Mouse (Mus musculus): ENCODE measurements around the gene Lyzl4. TPM values are rescaled to one million over a fixed set of nuclear protein-coding genes. Genes with fewer than 3 reads are reported as not detected.

Lyzl4 gene
- polyA plus RNA-seq, 1 experiment from 2014 or later: 0.14 TPM

- DNase-seq (no peak), ATAC-seq (ENCODE audit: low read depth) (no peak)
- Histone ChIP-seq H3K27me3 (peaks cover 38% of the 10 kb centered on the region), H3K4me1 (replicated peaks) (peaks cover 33% of the 10 kb centered on the region), H3K36me3 (no peaks in the 10 kb centered on the region), H3K9me3 (replicated peaks) (no peaks in the 10 kb centered on the region), H3K9ac (no peak overlapping the region), H3K27ac (no peak overlapping the region), H3K4me2 (no peak overlapping the region), H3K4me3 (replicated peaks) (no peak overlapping the region)
- WGBS (ENCODE audit: insufficient replicate concordance): 14% methylated on average over 5 of the region's 5 CpGs
Observed at GRCm38 (mm10) chr9:121672311-121672710, 30.4 kb upstream of the Lyzl4 start.

GRCm38 (mm10) chr9:121671300-121671699 is 29.4 kb upstream of the Lyzl4 start:
- H3K36me3 ChIP-seq: no peaks in the 10 kb centered on the region
- peaks cover 25% of the 10 kb centered on the region for H3K4me1 ChIP-seq (replicated peaks)
- 14% methylated on average over 7 of the region's 7 CpGs for WGBS (ENCODE audit: insufficient replicate concordance)
- DNase-seq (peak; percentile 18), ATAC-seq (ENCODE audit: low read depth) (no peak)
- H3K27ac ChIP-seq: no peak overlapping the region
- H3K4me2 ChIP-seq: no peak overlapping the region
- H3K9ac ChIP-seq: no peak overlapping the region
- H3K4me3 ChIP-seq (replicated peaks): no peak overlapping the region
- no peaks in the 10 kb centered on the region for H3K9me3 ChIP-seq (replicated peaks)
- H3K27me3 ChIP-seq: peaks cover 48% of the 10 kb centered on the region

GRCm38 (mm10) chr9:121669348-121669791 is 27.5 kb upstream of the Lyzl4 start:
- H3K4me2 ChIP-seq: peak overlapping the region; percentile 50
- peak overlapping the region; percentile 21 for H3K4me3 ChIP-seq (replicated peaks)
- H3K36me3 ChIP-seq: no peaks in the 10 kb centered on the region
- no peaks in the 10 kb centered on the region for H3K9me3 ChIP-seq (replicated peaks)
- H3K4me1 ChIP-seq (replicated peaks): peaks cover 25% of the 10 kb centered on the region
- no peak overlapping the region for H3K27ac ChIP-seq
- DNase-seq (no peak), ATAC-seq (ENCODE audit: low read depth) (no peak)
- WGBS (ENCODE audit: insufficient replicate concordance): 1% methylated on average over 28 of the region's 28 CpGs
- H3K27me3 ChIP-seq: peaks cover 55% of the 10 kb centered on the region
- no peak overlapping the region for H3K9ac ChIP-seq

GRCm38 (mm10) chr9:121667822-121668221 is 25.9 kb upstream of the Lyzl4 start:
- peaks cover 25% of the 10 kb centered on the region for H3K4me1 ChIP-seq (replicated peaks)
- no peak overlapping the region for H3K4me3 ChIP-seq (replicated peaks)
- WGBS (ENCODE audit: insufficient replicate concordance): 58% methylated on average over 11 of the region's 11 CpGs
- H3K36me3 ChIP-seq: no peaks in the 10 kb centered on the region
- H3K4me2 ChIP-seq: no peak overlapping the region
- peaks cover 55% of the 10 kb centered on the region for H3K27me3 ChIP-seq
- H3K9me3 ChIP-seq (replicated peaks): no peaks in the 10 kb centered on the region
- H3K27ac ChIP-seq: no peak overlapping the region
- ATAC-seq (ENCODE audit: low read depth): no peak
- DNase-seq: no peak
- no peak overlapping the region for H3K9ac ChIP-seq

- Histone ChIP-seq H3K4me1 (replicated peaks) (peaks cover 21% of the 10 kb centered on the region), H3K27ac (no peak overlapping the region), H3K27me3 (peaks cover 55% of the 10 kb centered on the region), H3K4me2 (no peak overlapping the region), H3K4me3 (replicated peaks) (no peak overlapping the region), H3K9ac (no peak overlapping the region), H3K36me3 (no peaks in the 10 kb centered on the region), H3K9me3 (replicated peaks) (no peaks in the 10 kb centered on the region)
- ATAC-seq (ENCODE audit: low read depth): no peak
- WGBS (ENCODE audit: insufficient replicate concordance): 69% methylated on average over 16 of the region's 16 CpGs
- DNase-seq: no peak
Observed at GRCm38 (mm10) chr9:121666957-121667630, 25.2 kb upstream of the Lyzl4 start.

GRCm38 (mm10) chr9:121664104-121664503 is 22.2 kb upstream of the Lyzl4 start:
- H3K9me3 ChIP-seq (replicated peaks): no peaks in the 10 kb centered on the region
- ATAC-seq (ENCODE audit: low read depth): no peak
- no peak for DNase-seq
- H3K27ac ChIP-seq: no peak overlapping the region
- 66% methylated on average over 5 of the region's 5 CpGs for WGBS (ENCODE audit: insufficient replicate concordance)
- H3K4me1 ChIP-seq (replicated peaks): no peaks in the 10 kb centered on the region
- peaks cover 39% of the 10 kb centered on the region for H3K27me3 ChIP-seq
- H3K4me2 ChIP-seq: no peak overlapping the region
- H3K36me3 ChIP-seq: no peaks in the 10 kb centered on the region
- H3K4me3 ChIP-seq (replicated peaks): no peak overlapping the region
- no peak overlapping the region for H3K9ac ChIP-seq

GRCm38 (mm10) chr9:121663467-121663866 is 21.6 kb upstream of the Lyzl4 start:
- no peak overlapping the region for H3K9ac ChIP-seq
- H3K4me1 ChIP-seq (replicated peaks): no peaks in the 10 kb centered on the region
- H3K36me3 ChIP-seq: no peaks in the 10 kb centered on the region
- no peak for ATAC-seq (ENCODE audit: low read depth)
- DNase-seq: no peak
- no peak overlapping the region for H3K4me2 ChIP-seq
- H3K27ac ChIP-seq: no peak overlapping the region
- no peaks in the 10 kb centered on the region for H3K9me3 ChIP-seq (replicated peaks)
- 54% methylated on average over 6 of the region's 6 CpGs for WGBS (ENCODE audit: insufficient replicate concordance)
- H3K27me3 ChIP-seq: peaks cover 33% of the 10 kb centered on the region
- no peak overlapping the region for H3K4me3 ChIP-seq (replicated peaks)

GRCm38 (mm10) chr9:121659791-121660190 is 17.9 kb upstream of the Lyzl4 start:
- no peak overlapping the region for H3K4me2 ChIP-seq
- H3K9me3 ChIP-seq (replicated peaks): no peaks in the 10 kb centered on the region
- no peak for DNase-seq
- no peak overlapping the region for H3K4me3 ChIP-seq (replicated peaks)
- no peak for ATAC-seq (ENCODE audit: low read depth)
- no peak overlapping the region for H3K9ac ChIP-seq
- H3K27me3 ChIP-seq: peaks cover 7% of the 10 kb centered on the region; the same call in 1 of the 2 replicates
- H3K36me3 ChIP-seq: no peaks in the 10 kb centered on the region
- 62% methylated on average over 7 of the region's 7 CpGs for WGBS (ENCODE audit: insufficient replicate concordance)
- no peaks in the 10 kb centered on the region for H3K4me1 ChIP-seq (replicated peaks)
- no peak overlapping the region for H3K27ac ChIP-seq

- no peak overlapping the region for H3K27ac ChIP-seq
Observed at GRCm38 (mm10) chr9:121658248-121658647, 16.4 kb upstream of the Lyzl4 start.

GRCm38 (mm10) chr9:121657143-121657542 is 15.2 kb upstream of the Lyzl4 start:
- H3K9me3 ChIP-seq (replicated peaks): no peaks in the 10 kb centered on the region
- DNase-seq: no peak
- no peak overlapping the region for H3K27ac ChIP-seq
- H3K36me3 ChIP-seq: no peaks in the 10 kb centered on the region
- H3K9ac ChIP-seq: no peak overlapping the region
- H3K4me2 ChIP-seq: no peak overlapping the region
- WGBS (ENCODE audit: insufficient replicate concordance): 52% methylated on average over 13 of the region's 13 CpGs
- H3K27me3 ChIP-seq: peaks cover 7% of the 10 kb centered on the region; the same call in 1 of the 2 replicates
- H3K4me1 ChIP-seq (replicated peaks): no peaks in the 10 kb centered on the region
- no peak for ATAC-seq (ENCODE audit: low read depth)
- H3K4me3 ChIP-seq (replicated peaks): no peak overlapping the region

More at GRCm38 (mm10) chr9:121658248-121658647, 16.4 kb upstream of the Lyzl4 start:
- Histone ChIP-seq H3K27me3 (peaks cover 7% of the 10 kb centered on the region; the same call in 1 of the 2 replicates), H3K4me3 (replicated peaks) (no peak overlapping the region), H3K4me1 (replicated peaks) (no peaks in the 10 kb centered on the region), H3K9me3 (replicated peaks) (no peaks in the 10 kb centered on the region), H3K9ac (no peak overlapping the region), H3K36me3 (no peaks in the 10 kb centered on the region), H3K4me2 (no peak overlapping the region)
- ATAC-seq (ENCODE audit: low read depth) (no peak), DNase-seq (no peak)
- WGBS (ENCODE audit: insufficient replicate concordance): 45% methylated on average over 7 of the region's 7 CpGs

- no peak for DNase-seq
- Histone ChIP-seq H3K9me3 (replicated peaks) (no peaks in the 10 kb centered on the region), H3K36me3 (no peaks in the 10 kb centered on the region), H3K27ac (no peak overlapping the region), H3K4me1 (replicated peaks) (no peaks in the 10 kb centered on the region), H3K4me3 (replicated peaks) (no peak overlapping the region), H3K4me2 (no peak overlapping the region), H3K9ac (no peak overlapping the region), H3K27me3 (peaks cover 7% of the 10 kb centered on the region; the same call in 1 of the 2 replicates)
- 64% methylated on average over 5 of the region's 5 CpGs for WGBS (ENCODE audit: insufficient replicate concordance)
- ATAC-seq (ENCODE audit: low read depth): no peak
Observed at GRCm38 (mm10) chr9:121656322-121656721, 14.4 kb upstream of the Lyzl4 start.

GRCm38 (mm10) chr9:121653668-121654067 is 11.8 kb upstream of the Lyzl4 start:
- Histone ChIP-seq H3K27me3 (0 out of 2 replicates have a peak, but pooled peaks cover 3% of the 10 kb centered on the region), H3K4me3 (replicated peaks) (no peak overlapping the region), H3K9ac (no peak overlapping the region), H3K4me2 (no peak overlapping the region), H3K36me3 (no peaks in the 10 kb centered on the region), H3K27ac (no peak overlapping the region), H3K4me1 (replicated peaks) (no peaks in the 10 kb centered on the region), H3K9me3 (replicated peaks) (no peaks in the 10 kb centered on the region)
- DNase-seq (no peak), ATAC-seq (ENCODE audit: low read depth) (no peak)
- WGBS (ENCODE audit: insufficient replicate concordance): 61% methylated on average over 10 of the region's 10 CpGs
